Mouse (Mus musculus) kidney, embryonic 14.5 days (tissue): ENCODE data around the gene Numb. TPM values are rescaled to one million over a fixed set of nuclear protein-coding genes. Genes with fewer than 3 reads are reported as not detected.

Experiments used
- ATAC-seq: fragments of 200-750 bp; cut with Nextera tagmentation; 2 replicates; pipeline ENCODE4 v1.8.0; 2017; ENCODE audit warnings: moderate number of reproducible peaks, mild to moderate bottlenecking, moderate TSS enrichment, moderate library complexity; ENCODE audit not compliant: low FRiP score, low TSS enrichment
- H3K27ac ChIP-seq: fragments of 300-500 bp; sonication (generic); 2 replicates; pipeline ENCODE4 v1.5.1; 2014; ENCODE audit warnings: low read depth, mild to moderate bottlenecking, low read length, moderate library complexity, mixed read lengths
- H3K27me3 ChIP-seq: fragments of 300-500 bp; sonication (generic); 2 replicates; pipeline ENCODE4 v1.6.1; 2014; ENCODE audit warnings: mild to moderate bottlenecking, low read length; ENCODE audit not compliant: control insufficient read depth, insufficient read depth
- H3K36me3 ChIP-seq: fragments of 300-500 bp; sonication (generic); 2 replicates; pipeline ENCODE4 v1.6.1; 2014; ENCODE audit warnings: low read length, mixed read lengths; ENCODE audit not compliant: control insufficient read depth, insufficient read depth
- H3K4me1 ChIP-seq: fragments of 300-500 bp; sonication (generic); 2 replicates; pipeline ENCODE4 v1.6.1; 2014; ENCODE audit warnings: low read length, mixed read lengths; ENCODE audit not compliant: control insufficient read depth, insufficient read depth
- H3K4me2 ChIP-seq: fragments of 300-500 bp; sonication (generic); replicated peaks from 2 replicates; pipeline ENCODE4 v1.6.1; 2014; ENCODE audit warnings: low read depth, mild to moderate bottlenecking, low read length
- H3K4me3 ChIP-seq: fragments of 300-500 bp; sonication (generic); 2 replicates; pipeline ENCODE4 v1.5.1; 2014; ENCODE audit warnings: mild to moderate bottlenecking, low read length
- H3K9ac ChIP-seq: fragments of 300-500 bp; sonication (generic); 2 replicates; pipeline ENCODE4 v1.6.1; 2014; ENCODE audit warnings: low read depth, mild to moderate bottlenecking, low read length, moderate library complexity
- H3K9me3 ChIP-seq: fragments of 300-500 bp; sonication (generic); 2 replicates; pipeline ENCODE4 v1.6.1; 2016; ENCODE audit warnings: low read length; ENCODE audit not compliant: control insufficient read depth
- WGBS: fragments of 180-500 bp; shearing (Covaris S2); extraction: QIAGEN DNeasy Blood & Tissue Kit; methylation state at CpG from one replicate; pipeline ENCODE4 v1.1.7; 2014; 5-methylcytosine and 5-hydroxymethylcytosine counted together
- polyA plus RNA-seq: library from polyadenylated mRNA; unstranded; fragments of >200 nt; fragmentation: Nextera tagmentation; extraction: Ambion mirVana; gene quantifications from 2 replicates; pipeline ENCODE4 v1.2.1, GENCODE M21; 2014

Gene Numb
- polyA plus RNA-seq, result 26.4 and 34.1 TPM in 2 replicates

GRCm38 (mm10) chr12:83921535-83922381 lies at the start of gene Numb:
Numb (minus strand) TSS chr12:83921934.
- ATAC-seq, result peak; percentile 100
- Histone ChIP-seq H3K4me2 (peak within 1 kb of the TSS; percentile 67), H3K27me3 (no peaks in the 10 kb centered on the region), H3K27ac (peak within 1 kb of the TSS; percentile 80), H3K9ac (peak within 1 kb of the TSS; percentile 90), H3K4me1 (peaks cover 19% of the 10 kb centered on the region; the same call in 1 of the 2 replicates), H3K4me3 (peak within 1 kb of the TSS; percentile 97), H3K36me3 (no peaks in the 10 kb centered on the region; the same call in 1 of the 2 replicates), H3K9me3 (no peaks in the 10 kb centered on the region)
- under 1% methylated on average over 62 of the region's 63 CpGs for WGBS

- Histone ChIP-seq H3K4me2 (no peak overlapping the region), H3K4me1 (no peaks in the 10 kb centered on the region), H3K9ac (no peak overlapping the region), H3K4me3 (no peak overlapping the region), H3K36me3 (no peaks in the 10 kb centered on the region), H3K9me3 (no peaks in the 10 kb centered on the region), H3K27ac (no peak overlapping the region), H3K27me3 (no peaks in the 10 kb centered on the region)
- ATAC-seq, result no peak
- 85% methylated on average over 7 of the region's 7 CpGs for WGBS
Measured at GRCm38 (mm10) chr12:83965235-83965634, 43.5 kb upstream of the Numb start.

- H3K4me3 ChIP-seq, result no peak overlapping the region
- H3K36me3 ChIP-seq, result peaks cover 11% of the 10 kb centered on the region; the same call in 1 of the 2 replicates
- peaks cover 3% of the 10 kb centered on the region; the same call in 1 of the 2 replicates for H3K4me1 ChIP-seq
- ATAC-seq, result no peak
- H3K9ac ChIP-seq, result no peak overlapping the region
- H3K27me3 ChIP-seq, result no peaks in the 10 kb centered on the region
- H3K27ac ChIP-seq, result no peak overlapping the region
- WGBS, result 88% methylated on average over 9 of the region's 9 CpGs
- no peak overlapping the region for H3K4me2 ChIP-seq
- H3K9me3 ChIP-seq, result no peaks in the 10 kb centered on the region
Measured at GRCm38 (mm10) chr12:83958278-83958677, 36.5 kb upstream of the Numb start.

- peaks cover 19% of the 10 kb centered on the region; the same call in 1 of the 2 replicates for H3K36me3 ChIP-seq
- WGBS, result 54% methylated on average over 32 of the region's 32 CpGs
- H3K4me2 ChIP-seq, result peak overlapping the region; percentile 76
- H3K27ac ChIP-seq, result no peak overlapping the region
- peak overlapping the region; percentile 85 for H3K9ac ChIP-seq
- H3K9me3 ChIP-seq, result no peaks in the 10 kb centered on the region
- H3K27me3 ChIP-seq, result no peaks in the 10 kb centered on the region
- no peak for ATAC-seq
- H3K4me3 ChIP-seq, result peak overlapping the region; percentile 87
- peaks cover 15% of the 10 kb centered on the region for H3K4me1 ChIP-seq
Measured at GRCm38 (mm10) chr12:83951711-83952575, 30.2 kb upstream of the Numb start.

- peak overlapping the region; percentile 76 for H3K4me2 ChIP-seq
- peak overlapping the region; percentile 42 for H3K27ac ChIP-seq
- peaks cover 15% of the 10 kb centered on the region for H3K4me1 ChIP-seq
- ATAC-seq, result peak; percentile 59
- peaks cover 19% of the 10 kb centered on the region; the same call in 1 of the 2 replicates for H3K36me3 ChIP-seq
- peak overlapping the region; percentile 85 for H3K9ac ChIP-seq
- H3K4me3 ChIP-seq, result peak overlapping the region; percentile 87
- H3K27me3 ChIP-seq, result no peaks in the 10 kb centered on the region
- under 1% methylated on average over 108 of the region's 116 CpGs for WGBS
- no peaks in the 10 kb centered on the region for H3K9me3 ChIP-seq
Measured at GRCm38 (mm10) chr12:83950840-83951701, 29.3 kb upstream of the Numb start.

- H3K27me3 ChIP-seq, result no peaks in the 10 kb centered on the region
- ATAC-seq, result peak; percentile 94
- WGBS, result under 1% methylated on average over 36 of the region's 37 CpGs
- peak within 1 kb of the TSS; percentile 42 for H3K27ac ChIP-seq
- H3K4me1 ChIP-seq, result peaks cover 15% of the 10 kb centered on the region
- H3K9ac ChIP-seq, result peak within 1 kb of the TSS; percentile 85
- H3K4me2 ChIP-seq, result peak within 1 kb of the TSS; percentile 76
- no peaks in the 10 kb centered on the region for H3K9me3 ChIP-seq
- H3K4me3 ChIP-seq, result peak within 1 kb of the TSS; percentile 87
- H3K36me3 ChIP-seq, result peaks cover 18% of the 10 kb centered on the region; the same call in 1 of the 2 replicates
Measured at GRCm38 (mm10) chr12:83950493-83950839, 28.7 kb upstream of the Numb start, which contains the start of gene Riox1. Riox1 (plus strand) TSS chr12:83950608.

- peak overlapping the region; percentile 87 for H3K4me3 ChIP-seq
- 26% methylated on average over 11 of the region's 11 CpGs for WGBS
- no peaks in the 10 kb centered on the region for H3K27me3 ChIP-seq
- H3K9ac ChIP-seq, result peak overlapping the region; percentile 85
- no peaks in the 10 kb centered on the region for H3K9me3 ChIP-seq
- no peak overlapping the region for H3K27ac ChIP-seq
- peak overlapping the region; percentile 76 for H3K4me2 ChIP-seq
- peaks cover 13% of the 10 kb centered on the region; the same call in 1 of the 2 replicates for H3K36me3 ChIP-seq
- peaks cover 15% of the 10 kb centered on the region for H3K4me1 ChIP-seq
- no peak for ATAC-seq
Measured at GRCm38 (mm10) chr12:83949776-83950492, 28.2 kb upstream of the Numb start.

- Histone ChIP-seq H3K27me3 (no peaks in the 10 kb centered on the region), H3K27ac (no peak overlapping the region), H3K9me3 (no peaks in the 10 kb centered on the region), H3K4me2 (no peak overlapping the region), H3K4me3 (no peak overlapping the region), H3K4me1 (peaks cover 15% of the 10 kb centered on the region), H3K36me3 (peaks cover 13% of the 10 kb centered on the region; the same call in 1 of the 2 replicates), H3K9ac (no peak overlapping the region)
- no peak for ATAC-seq
- WGBS, result 80% methylated on average over 4 of the region's 4 CpGs
Measured at GRCm38 (mm10) chr12:83949043-83949442, 27.3 kb upstream of the Numb start.
